Mouse (Mus musculus): ENCODE measurements around the gene Vav2.
A peak's percentile ranks its signal among the peaks of the same experiment; 100 is the strongest.

Gene Vav2

DNA sequence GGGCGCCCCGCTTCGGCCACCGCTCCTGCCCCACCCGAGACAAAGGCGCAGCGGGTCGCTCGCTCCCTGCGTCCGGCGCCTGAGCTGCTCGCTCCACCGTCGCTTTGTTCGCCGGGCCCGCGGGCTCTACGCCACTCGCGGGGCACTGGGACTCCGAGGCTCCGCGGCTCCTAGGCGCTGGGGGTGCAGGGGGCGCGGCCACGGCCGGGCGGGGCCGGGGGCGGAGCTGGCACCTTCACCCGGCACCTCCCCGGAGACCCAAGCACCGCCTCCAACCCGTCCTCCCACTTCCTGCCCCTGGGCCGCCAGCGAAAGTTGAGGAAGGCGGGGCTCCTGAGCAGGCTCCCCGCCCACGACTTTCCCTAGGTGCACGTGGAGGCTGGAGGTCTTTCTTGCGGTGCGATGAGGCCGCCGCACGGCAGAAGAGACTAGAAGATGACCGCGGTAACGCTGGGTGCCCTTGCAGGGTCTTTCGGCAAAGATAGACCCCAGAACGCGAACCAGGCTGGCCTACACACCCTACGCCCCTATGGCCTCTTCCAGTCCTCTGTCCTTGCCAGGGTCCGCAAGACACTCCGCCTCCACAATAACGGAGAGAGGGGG lies at the start of gene Vav2:
Gene Vav2 (minus strand): TSS at position 179 of the 603 bp plus-strand sequence.
- DNase-seq (ENCODE audit: low spot score), result peak; percentile 86

- peak; percentile 81 for DNase-seq (ENCODE audit: low spot score)
These were observed 48.9 kb upstream of the Vav2 start for GRCm38 (mm10) chr2:27475495-27476302.

GRCm38 (mm10) chr2:27474621-27475484 lies 48.0 kb upstream of the Vav2 start:
- no peak for DNase-seq (ENCODE audit: low spot score)

DNA sequence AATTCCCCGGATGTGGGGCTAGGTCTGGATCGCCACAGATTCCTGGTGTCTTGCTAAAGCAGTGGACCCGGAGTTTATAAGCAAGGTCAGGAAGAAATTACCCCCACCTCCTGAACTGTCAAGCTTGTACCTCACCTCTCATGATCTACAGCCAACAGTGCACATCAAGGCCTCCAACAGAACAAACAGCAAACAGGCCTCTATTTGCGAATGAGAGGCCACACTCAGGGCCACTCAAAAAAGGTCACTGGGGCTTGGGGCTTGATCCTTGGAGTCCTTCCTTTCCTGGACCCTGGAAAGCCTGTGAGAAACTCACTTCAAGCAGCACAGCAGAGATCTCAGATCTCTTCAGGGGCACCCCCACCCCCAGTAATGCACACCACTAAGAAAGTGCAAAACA lies 47.1 kb upstream of the Vav2 start:
- no peak for DNase-seq (ENCODE audit: low spot score)

DNA sequence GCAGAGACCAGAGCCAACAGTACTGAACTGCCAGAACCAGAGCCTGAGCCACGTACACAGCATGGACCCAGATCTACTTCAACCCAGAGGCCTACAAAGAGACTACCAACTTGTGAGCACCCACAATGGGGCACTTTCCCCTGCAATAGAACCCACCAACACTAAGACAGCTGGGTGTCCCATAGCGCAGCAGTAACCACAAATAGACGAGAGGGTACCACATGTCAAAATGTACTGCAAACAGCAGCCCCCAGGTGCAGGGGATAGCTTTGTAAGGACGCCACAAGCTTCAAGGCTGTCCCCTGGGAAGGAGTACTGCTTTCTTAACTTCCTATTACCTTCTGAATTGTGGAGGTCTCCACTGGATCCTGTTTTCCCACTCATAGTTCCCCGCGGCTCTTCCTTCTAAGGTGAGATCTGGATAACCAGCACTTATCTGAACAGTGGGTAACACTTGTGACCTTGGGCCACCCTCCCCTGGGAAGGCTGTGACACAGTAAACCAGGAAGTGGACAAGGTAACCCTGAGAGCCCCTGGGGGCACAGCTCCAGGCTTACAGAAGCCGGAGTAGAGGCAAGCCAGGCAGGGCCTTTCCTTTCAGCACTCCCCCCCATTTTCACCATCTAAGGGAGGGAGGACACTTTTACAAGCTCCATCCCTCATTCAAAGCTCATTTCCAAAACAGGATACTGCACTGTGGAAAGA lies 46.4 kb upstream of the Vav2 start:
- DNase-seq (ENCODE audit: low spot score), result no peak

DNA sequence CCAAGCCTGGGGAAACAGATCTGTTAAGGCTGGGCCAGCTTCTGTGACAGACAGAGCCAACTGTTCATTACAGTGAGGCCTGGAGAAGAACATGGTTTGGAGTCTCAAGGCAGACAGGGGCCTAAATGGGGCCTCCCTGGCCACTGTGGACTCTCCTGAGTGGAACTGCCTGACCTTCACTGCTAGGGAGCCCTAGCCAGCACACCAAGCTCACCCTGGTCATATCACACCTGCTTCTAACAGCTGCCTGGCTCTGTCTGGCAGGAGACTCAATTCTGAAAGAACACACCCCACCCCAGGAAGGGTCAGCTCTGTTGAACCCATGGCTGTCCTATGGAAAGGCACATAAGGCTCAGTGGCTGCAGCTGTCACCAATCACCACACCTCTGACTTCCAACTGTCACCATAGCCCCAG lies 44.3 kb upstream of the Vav2 start:
- no peak for DNase-seq (ENCODE audit: low spot score)

GRCm38 (mm10) chr2:27470535-27470934 lies 43.7 kb upstream of the Vav2 start:
- DNase-seq (ENCODE audit: low spot score), result peak; percentile 57

- DNase-seq (ENCODE audit: low spot score), result no peak
These were observed 43.1 kb upstream of the Vav2 start for GRCm38 (mm10) chr2:27469991-27470355.

GRCm38 (mm10) chr2:27469292-27469990 lies 42.6 kb upstream of the Vav2 start:
- no peak for DNase-seq (ENCODE audit: low spot score)

DNA sequence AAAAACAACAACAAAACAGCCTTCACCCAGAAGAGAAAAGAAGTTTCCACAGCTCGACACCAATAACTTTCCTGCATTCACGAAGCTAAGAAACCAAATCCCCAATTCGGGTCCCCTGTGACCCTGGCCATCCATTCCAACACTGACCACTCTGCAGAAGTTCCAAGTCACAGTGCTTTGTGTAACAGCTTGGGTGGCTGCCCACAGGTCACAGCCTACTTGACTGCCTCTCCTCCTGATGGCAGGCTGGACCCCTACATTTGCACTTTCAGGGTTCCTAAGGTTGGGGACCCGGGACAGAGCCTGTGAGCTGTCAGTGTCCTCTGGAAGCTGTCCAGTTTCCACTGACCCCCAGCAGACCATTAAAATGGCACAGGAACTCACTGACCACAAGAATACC lies 36.1 kb upstream of the Vav2 start:
- DNase-seq (ENCODE audit: low spot score), result no peak

GRCm38 (mm10) chr2:27461881-27462660 lies 35.2 kb upstream of the Vav2 start:
- DNase-seq (ENCODE audit: low spot score), result no peak

GRCm38 (mm10) chr2:27460651-27461050 lies 33.8 kb upstream of the Vav2 start:
- no peak for DNase-seq (ENCODE audit: low spot score)

DNA sequence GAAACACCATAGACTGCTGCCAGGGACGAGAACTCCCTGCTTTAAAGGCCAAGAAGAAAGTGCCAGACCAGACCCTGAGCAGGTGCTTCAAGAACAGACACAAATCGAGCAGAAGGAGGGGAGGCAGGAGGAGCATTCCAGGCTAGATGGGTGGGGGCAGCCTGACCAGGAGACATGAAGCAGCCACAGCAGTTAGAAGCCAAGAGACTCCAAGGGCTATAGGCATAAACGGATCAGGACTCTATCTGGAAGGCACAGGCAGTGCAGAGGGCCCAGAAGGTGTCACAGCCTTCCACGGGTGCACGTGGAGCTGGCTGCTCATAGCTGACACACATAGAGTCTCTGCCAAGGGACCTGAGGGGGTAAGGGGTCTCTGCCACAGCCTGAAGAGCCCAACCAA lies 33.3 kb upstream of the Vav2 start:
- DNase-seq (ENCODE audit: low spot score), result no peak

DNA sequence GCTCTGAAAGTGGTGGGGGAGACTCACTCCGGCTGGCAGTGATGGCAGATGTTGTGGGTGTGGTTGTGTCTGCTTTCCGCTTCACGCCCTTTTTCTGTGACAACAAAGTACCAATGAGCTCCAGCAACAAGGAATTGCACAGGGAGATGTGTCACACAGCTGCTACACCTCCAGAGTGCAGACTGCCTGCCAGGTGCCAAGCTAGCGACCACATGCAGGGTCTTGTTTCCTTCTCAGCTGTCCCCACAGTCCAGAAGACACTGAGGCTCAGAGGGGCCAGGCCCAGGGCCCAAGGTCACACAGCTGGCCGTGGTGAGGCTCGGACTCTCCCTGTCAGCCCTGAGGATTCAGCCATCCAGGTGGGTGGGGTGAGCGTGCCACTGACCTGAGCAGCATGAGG lies 32.9 kb upstream of the Vav2 start:
- no peak for DNase-seq (ENCODE audit: low spot score)

GRCm38 (mm10) chr2:27450226-27450625 lies 23.4 kb upstream of the Vav2 start:
- DNase-seq (ENCODE audit: low spot score), result no peak

DNA sequence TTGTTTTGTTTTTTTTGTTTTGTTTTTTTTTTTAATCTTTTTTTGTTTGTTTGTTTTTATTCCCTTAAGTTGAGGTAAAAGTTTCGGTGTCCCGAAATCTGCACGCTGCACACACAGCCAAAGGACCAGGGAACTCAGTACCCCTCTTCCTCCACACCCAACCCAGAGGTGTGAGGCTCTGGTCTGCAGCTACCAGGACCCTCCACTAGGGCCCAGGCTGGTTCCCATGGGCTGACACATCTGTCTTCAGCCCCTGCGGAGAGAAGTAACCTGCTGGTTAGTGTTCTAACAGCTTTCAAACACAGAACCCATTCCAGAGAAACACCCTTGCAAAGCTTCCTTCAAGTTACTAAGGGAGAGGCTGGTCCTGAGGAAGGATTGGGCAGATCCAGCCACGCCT lies 20.9 kb upstream of the Vav2 start:
- DNase-seq (ENCODE audit: low spot score), result no peak

GRCm38 (mm10) chr2:27446812-27447211 lies 20.0 kb upstream of the Vav2 start:
- DNase-seq (ENCODE audit: low spot score), result no peak

GRCm38 (mm10) chr2:27445910-27446309 lies 19.1 kb upstream of the Vav2 start:
- no peak for DNase-seq (ENCODE audit: low spot score)

GRCm38 (mm10) chr2:27443450-27443708 lies 16.5 kb upstream of the Vav2 start:
- DNase-seq (ENCODE audit: low spot score), result no peak

DNA sequence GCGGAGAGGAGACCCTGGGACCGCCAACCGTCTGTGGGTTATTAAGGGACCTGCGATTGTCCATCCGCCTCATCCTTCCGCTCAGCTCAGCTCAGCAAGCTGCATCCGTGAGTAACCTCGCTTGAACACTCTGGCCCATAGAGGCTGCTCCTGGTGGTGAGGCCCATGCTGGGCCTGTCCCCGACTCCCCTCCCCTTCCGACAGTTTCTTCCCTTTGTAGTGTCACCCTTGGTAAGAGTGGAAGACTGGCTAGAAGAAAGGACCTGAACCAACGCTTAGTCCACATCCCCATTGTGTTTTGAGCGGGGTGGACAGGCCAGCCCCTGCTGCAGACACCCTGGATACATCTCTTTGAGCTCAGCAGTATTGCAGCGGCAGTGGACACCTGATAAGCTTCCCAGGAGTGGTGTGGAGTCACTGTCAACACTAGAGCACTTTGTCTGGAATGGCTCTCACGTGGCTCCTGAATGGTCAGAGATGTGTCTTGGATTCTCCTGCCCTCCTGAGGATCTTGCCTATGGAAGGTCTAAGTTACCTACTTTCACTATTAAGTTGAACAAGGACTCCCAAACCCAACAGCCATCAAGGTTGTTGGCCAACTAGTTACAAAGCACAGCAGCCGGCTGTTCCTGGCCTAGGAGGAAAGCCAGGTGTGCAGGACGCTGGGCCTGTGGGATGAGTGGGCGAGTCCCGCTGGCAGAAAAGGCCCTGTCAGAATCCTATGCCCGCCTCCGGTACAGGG lies 16.0 kb upstream of the Vav2 start:
- no peak for DNase-seq (ENCODE audit: low spot score)

Data from c-Kit-positive CD71-positive TER-119-positive erythroid progenitor cells, embryonic 14.5 days (primary cell).